Mouse (Mus musculus) liver, postnatal 0 days (tissue): Measurements from ENCODE around the gene Inha.

Source experiments
- CTCF ChIP-seq: sonication (generic); IDR thresholded peaks from 2 replicates; pipeline ENCODE4 v1.5.1; 2016; ENCODE audit warnings: antibody characterized with exemption, low read depth
- EP300 ChIP-seq: IDR thresholded peaks from 2 replicates; pipeline ENCODE4 v1.6.1; 2016; ENCODE audit warnings: antibody characterized with exemption, low read depth, mild to moderate bottlenecking

DNA sequence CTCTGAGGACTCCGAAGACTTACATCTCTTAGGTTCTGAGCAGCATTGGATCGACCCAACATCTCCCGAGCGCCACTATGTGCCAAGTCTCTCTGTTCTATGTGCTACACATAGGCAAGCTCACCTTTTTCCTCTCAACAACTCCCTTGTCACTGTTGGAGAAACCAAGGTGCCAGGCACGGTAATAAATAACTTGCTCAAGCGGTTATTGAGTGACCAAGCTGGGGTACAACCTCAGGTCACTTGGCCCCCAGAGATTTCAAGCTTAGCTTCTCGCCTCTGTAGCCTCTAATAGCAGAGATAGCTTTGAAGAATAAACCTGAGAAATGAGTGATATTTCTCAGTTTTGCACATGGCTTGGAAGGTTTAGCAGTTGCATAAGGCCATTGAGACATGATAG lies 34.6 kb downstream of the Inha start:
- TF ChIP-seq EP300 (no peak), CTCF (no peak)
